Mouse (Mus musculus): ENCODE results near the gene Hipk1. TPM values are rescaled to one million over a fixed set of nuclear protein-coding genes. Genes with fewer than 3 reads are reported as not detected.
"Not testable (repeated sequence)": the region's sequence is repeated elsewhere in the genome, so short reads cannot be mapped to it uniquely, and the experiment has no call there.

The Hipk1 gene
- 13.5 and 14.9 TPM in 2 replicates for polyA plus RNA-seq (2016; fragmentation: Nextera tagmentation; extraction: Ambion mirVana)

DNA sequence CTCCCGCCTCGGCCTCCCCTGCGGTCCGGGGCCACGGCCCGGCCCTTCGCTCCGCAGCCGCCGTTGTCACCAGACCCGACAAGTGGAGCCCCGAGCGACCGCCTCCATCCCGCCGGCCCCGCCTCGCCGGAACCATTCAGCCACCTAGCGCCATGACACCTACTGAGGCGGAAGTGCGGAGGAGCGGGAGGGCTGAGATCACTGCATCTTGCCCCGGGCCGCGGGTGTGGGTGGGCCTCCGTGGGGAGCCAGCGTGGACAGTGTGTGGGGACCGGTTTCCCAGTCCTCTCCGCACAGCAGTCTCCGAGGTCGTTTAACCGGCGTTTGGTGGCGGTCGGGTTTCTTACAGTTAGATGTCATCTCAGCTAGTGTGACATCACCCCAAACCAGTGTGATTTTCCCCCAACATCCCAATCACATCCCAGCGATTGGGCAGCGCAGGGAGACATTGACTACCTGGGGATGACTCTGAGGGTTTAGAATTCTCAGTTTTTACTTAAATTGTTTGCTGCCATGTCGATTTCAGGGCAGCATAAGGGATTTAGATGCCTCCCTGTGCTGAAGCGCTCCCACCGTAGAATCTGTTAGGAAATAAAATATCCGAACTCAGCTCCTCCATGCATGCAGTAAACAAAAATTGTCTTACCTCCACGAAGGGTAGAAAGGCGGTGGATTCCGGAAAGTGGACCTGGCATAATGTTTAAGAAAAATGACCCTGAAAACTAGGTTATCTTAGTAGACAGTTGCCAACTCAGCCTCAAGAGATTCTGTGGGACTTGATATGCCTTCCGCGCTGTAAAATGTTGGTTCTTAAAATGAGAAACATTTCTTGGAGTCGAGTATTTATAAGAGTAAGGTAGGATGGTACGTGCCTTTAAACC is at the start of gene Hipk1:
Gene Hipk1, minus strand, starts transcription at position 334 of the 881 bp plus-strand sequence.
- WGBS, result 10% methylated on average over 49 of the region's 49 CpGs
- Histone ChIP-seq H3K4me2 (peak within 1 kb of the TSS; percentile 83), H3K4me3 (peak within 1 kb of the TSS; percentile 70), H3K9me3 (replicated peaks) (no peaks in the 10 kb centered on the region), H3K27ac (ENCODE audit: poor library complexity, severe bottlenecking) (peak within 1 kb of the TSS; percentile 90), H3K9ac (peak within 1 kb of the TSS; percentile 88), H3K4me1 (replicated peaks) (peaks cover 14% of the 10 kb centered on the region), H3K27me3 (replicated peaks) (0 out of 2 replicates have a peak, but pooled peaks cover 4% of the 10 kb centered on the region), H3K36me3 (no peaks in the 10 kb centered on the region)
- peak; percentile 97 for ATAC-seq (ENCODE audit: insufficient number of reproducible peaks, low FRiP score)

DNA sequence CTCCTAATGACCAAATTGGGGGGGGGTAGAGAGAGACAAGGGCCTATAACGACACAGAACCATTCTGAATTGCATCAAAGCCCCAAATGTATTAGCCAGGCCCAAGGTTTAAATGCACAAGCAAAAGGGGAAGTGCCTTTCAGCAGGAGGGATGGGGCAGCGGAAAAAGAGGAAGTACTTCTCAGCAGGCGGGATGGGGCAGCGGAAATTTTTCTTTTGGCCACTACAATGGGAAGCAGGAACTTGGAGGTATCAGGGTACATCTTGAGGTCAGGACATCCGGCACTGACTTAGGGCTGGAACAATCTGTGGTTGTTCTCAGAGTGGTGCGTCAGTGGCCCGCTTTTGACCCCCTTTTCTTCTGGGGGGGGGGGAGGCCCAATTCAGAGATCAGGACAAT is 49.6 kb upstream of the Hipk1 start:
- H3K9me3 ChIP-seq (replicated peaks); H3K4me1 ChIP-seq (replicated peaks); H3K36me3 ChIP-seq; H3K9ac ChIP-seq; H3K27me3 ChIP-seq (replicated peaks); H3K4me2 ChIP-seq; H3K27ac ChIP-seq (ENCODE audit: poor library complexity, severe bottlenecking); ATAC-seq (ENCODE audit: insufficient number of reproducible peaks, low FRiP score); H3K4me3 ChIP-seq: not testable (repeated sequence)
- 83% methylated on average over 7 of the region's 7 CpGs for WGBS

DNA sequence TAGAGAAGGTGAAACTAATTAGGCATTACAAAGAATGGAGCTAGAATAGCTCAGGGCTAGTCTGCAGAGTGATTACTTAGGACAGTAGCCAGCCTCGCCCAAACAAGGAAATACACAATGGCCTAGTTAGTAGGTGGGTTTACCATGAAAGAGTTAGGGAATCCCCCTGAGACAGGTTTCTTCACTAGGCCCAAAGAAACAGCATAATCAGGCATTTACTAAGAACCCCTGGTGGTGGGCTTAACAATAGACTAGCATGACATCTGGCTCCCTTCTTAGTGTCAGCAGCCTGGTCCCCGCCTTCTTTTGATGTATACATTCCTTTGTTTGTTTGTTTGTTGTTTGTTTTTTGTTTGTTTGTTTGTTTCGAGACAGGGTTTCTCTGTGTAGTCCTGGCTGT is 48.8 kb upstream of the Hipk1 start:
- not testable (repeated sequence) for ATAC-seq (ENCODE audit: insufficient number of reproducible peaks, low FRiP score); H3K4me2 ChIP-seq

DNA sequence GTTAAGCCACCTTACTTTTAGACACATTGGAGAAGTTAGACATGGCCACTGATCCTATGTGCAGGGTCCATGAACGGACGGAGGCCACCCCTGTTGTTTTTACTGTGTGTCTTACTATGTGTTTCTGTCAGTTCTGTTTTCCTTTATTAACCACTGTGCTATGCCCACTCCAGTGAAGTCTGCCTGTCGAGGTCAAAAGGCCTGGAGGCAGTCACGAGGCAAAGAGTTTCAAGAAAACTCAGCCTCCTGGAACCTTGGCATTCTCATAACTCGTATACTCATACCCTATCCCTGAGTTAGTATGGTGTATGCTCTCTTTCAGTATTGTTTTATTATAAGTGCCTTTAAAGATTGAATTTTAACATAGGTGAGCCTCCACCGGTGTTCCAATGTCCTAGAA is 48.3 kb upstream of the Hipk1 start:
- Histone ChIP-seq H3K9me3 (replicated peaks) (peaks cover 10% of the 10 kb centered on the region; the same call in 1 of the 2 replicates), H3K36me3 (no peaks in the 10 kb centered on the region), H3K4me1 (replicated peaks) (no peaks in the 10 kb centered on the region), H3K27me3 (replicated peaks) (no peaks in the 10 kb centered on the region), H3K4me2 (no peak overlapping the region), H3K27ac (ENCODE audit: poor library complexity, severe bottlenecking) (no peak overlapping the region), H3K4me3 (no peak overlapping the region), H3K9ac (no peak overlapping the region)
- ATAC-seq (ENCODE audit: insufficient number of reproducible peaks, low FRiP score), result no peak
- 88% methylated on average over 6 of the region's 6 CpGs for WGBS

More for the DNA sequence above, 48.8 kb upstream of the Hipk1 start:
- WGBS, result 76% methylated on average over 3 of the region's 3 CpGs
- H3K9ac ChIP-seq; H3K9me3 ChIP-seq (replicated peaks); H3K27me3 ChIP-seq (replicated peaks); H3K4me3 ChIP-seq; H3K4me1 ChIP-seq (replicated peaks); H3K36me3 ChIP-seq; H3K27ac ChIP-seq (ENCODE audit: poor library complexity, severe bottlenecking): not testable (repeated sequence)

DNA sequence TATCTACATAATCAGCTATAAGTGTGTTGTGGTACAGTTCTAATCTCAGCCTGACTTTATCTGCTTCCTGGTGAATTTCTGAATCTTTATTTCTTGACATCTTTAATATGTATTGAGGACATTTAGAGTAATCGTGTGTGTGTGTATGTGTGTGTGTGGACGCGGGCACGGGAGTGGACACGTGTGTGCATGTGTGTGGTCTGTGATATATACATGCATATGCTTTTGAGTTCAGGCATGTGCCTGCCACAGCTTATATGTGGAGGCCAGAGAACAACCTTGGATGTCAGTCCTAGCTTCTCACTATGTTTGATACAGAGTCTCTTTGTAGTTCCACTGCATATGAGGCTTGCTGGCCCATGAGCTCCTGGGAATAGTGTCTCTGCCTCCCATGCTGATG is 45.1 kb upstream of the Hipk1 start:
- H3K27ac ChIP-seq (ENCODE audit: poor library complexity, severe bottlenecking), result no peak overlapping the region
- WGBS, result 85% methylated on average over 5 of the region's 5 CpGs
- ATAC-seq (ENCODE audit: insufficient number of reproducible peaks, low FRiP score), result no peak

DNA sequence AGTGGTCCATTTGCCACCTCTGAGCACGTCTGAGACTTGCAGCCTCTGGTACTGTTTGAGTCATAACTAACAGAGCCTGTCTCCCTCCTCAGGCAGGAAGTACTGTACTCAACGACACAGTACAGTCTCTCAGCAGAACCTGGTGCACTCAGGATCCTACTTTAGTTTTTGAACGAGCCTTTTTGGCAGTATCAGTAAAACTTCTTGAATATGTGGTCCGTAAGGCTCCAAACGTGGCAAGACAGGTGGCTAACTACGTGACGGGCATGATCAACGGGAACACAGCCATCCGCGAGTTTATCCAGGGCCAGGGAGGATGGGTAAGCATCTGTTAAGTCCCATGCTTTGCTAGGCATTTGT is 44.6 kb upstream of the Hipk1 start:
- Histone ChIP-seq H3K4me1 (replicated peaks) (peaks cover 8% of the 10 kb centered on the region; the same call in 1 of the 2 replicates), H3K36me3 (no peaks in the 10 kb centered on the region), H3K27ac (ENCODE audit: poor library complexity, severe bottlenecking) (no peak overlapping the region), H3K9me3 (replicated peaks) (0 out of 2 replicates have a peak, but pooled peaks cover 2% of the 10 kb centered on the region), H3K27me3 (replicated peaks) (no peaks in the 10 kb centered on the region), H3K9ac (no peak overlapping the region), H3K4me3 (no peak overlapping the region), H3K4me2 (no peak overlapping the region)
- ATAC-seq (ENCODE audit: insufficient number of reproducible peaks, low FRiP score), result no peak
- WGBS, result 70% methylated on average over 10 of the region's 10 CpGs

More for the DNA sequence above, 45.1 kb upstream of the Hipk1 start:
- Histone ChIP-seq H3K9me3 (replicated peaks) (0 out of 2 replicates have a peak, but pooled peaks cover 2% of the 10 kb centered on the region), H3K4me2 (no peak overlapping the region), H3K36me3 (no peaks in the 10 kb centered on the region), H3K4me3 (no peak overlapping the region), H3K9ac (no peak overlapping the region), H3K4me1 (replicated peaks) (peaks cover 6% of the 10 kb centered on the region; the same call in 1 of the 2 replicates), H3K27me3 (replicated peaks) (no peaks in the 10 kb centered on the region)

DNA sequence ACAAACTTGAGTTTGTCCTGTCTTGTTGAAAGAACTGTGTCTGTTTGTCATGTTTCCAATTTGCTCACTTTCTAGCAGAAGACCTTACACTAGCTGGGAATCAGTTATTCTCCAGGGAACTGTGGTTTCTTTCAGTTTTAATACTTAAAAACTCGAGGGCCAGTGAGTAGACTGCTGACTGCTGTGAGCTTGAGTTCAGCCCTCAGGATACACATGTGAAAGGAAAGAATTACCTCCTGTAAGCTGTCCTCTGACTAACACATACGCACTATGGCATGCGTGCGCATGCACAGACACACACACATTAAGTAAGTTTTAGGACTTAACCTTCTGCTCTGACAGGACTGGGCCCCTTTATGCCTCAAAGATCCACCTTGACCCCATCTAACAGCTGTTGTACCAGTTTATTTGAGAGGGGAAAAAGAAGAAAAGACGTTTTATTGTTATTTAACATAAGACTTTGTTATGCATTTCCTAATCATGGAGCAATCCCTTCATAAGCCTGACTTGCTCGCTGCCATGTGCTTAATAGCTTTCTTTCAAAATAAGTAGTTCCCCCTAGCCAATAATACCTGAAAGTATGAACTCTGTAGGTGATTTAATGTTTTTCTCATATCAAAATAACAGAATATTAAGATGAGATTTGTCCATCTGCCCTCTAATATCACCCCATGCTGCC is 44.0 kb upstream of the Hipk1 start:
- Histone ChIP-seq H3K4me1 (replicated peaks) (peaks cover 8% of the 10 kb centered on the region; the same call in 1 of the 2 replicates), H3K36me3 (no peaks in the 10 kb centered on the region), H3K9me3 (replicated peaks) (no peaks in the 10 kb centered on the region), H3K4me3 (no peak overlapping the region), H3K9ac (no peak overlapping the region), H3K27me3 (replicated peaks) (no peaks in the 10 kb centered on the region), H3K27ac (ENCODE audit: poor library complexity, severe bottlenecking) (no peak overlapping the region), H3K4me2 (no peak overlapping the region)
- 79% methylated on average over 6 of the region's 6 CpGs for WGBS
- ATAC-seq (ENCODE audit: insufficient number of reproducible peaks, low FRiP score), result no peak

DNA sequence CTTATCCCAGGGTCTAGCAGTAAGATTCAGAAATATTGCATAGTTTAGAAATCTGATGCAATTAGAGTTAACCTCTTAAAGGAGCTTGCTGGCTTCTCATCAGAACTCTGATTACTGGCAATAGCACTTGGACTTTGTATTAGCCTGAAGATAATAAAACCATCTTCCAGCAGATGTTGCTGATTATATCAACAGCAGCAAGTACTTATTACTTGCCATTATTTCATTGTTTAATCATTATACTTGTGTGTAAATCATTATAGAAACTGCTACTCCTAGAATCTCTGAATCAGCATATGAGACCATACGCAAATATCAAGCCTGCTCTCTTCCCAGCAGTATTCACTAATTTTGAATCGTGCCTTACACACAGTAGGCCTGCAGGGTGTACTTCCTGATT is 42.6 kb upstream of the Hipk1 start:
- Histone ChIP-seq H3K4me2 (no peak overlapping the region), H3K27me3 (replicated peaks) (no peaks in the 10 kb centered on the region), H3K36me3 (no peaks in the 10 kb centered on the region), H3K9me3 (replicated peaks) (no peaks in the 10 kb centered on the region), H3K4me3 (no peak overlapping the region), H3K9ac (no peak overlapping the region), H3K27ac (ENCODE audit: poor library complexity, severe bottlenecking) (no peak overlapping the region), H3K4me1 (replicated peaks) (peaks cover 10% of the 10 kb centered on the region; the same call in 1 of the 2 replicates)
- WGBS, result 90% methylated on average over 2 of the region's 2 CpGs
- ATAC-seq (ENCODE audit: insufficient number of reproducible peaks, low FRiP score), result no peak

DNA sequence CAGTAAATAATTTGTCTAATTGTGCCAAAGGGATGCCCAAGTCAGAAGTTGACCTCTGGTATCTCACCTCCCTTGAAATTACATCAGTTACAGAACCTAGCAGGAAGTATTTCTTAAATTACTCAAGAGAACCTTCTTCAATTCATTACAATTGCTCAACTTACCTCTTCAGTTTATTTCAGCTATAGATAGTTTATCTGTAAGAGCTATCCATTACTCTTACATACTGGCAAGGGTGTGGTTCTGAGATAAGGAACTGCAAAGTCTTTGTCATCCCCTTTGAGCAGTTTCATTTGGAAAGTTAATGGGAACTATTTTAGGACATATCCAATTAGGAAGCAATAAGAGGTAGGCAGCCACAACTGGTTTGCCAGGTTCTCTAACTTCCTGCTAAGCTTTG is 41.1 kb upstream of the Hipk1 start, which contains the start of gene Bcl2l15:
Gene Bcl2l15, plus strand, starts transcription at position 176 of the 400 bp plus-strand sequence.
- peaks cover 10% of the 10 kb centered on the region; the same call in 1 of the 2 replicates for H3K4me1 ChIP-seq (replicated peaks)
- H3K9me3 ChIP-seq (replicated peaks), result no peaks in the 10 kb centered on the region
- H3K27me3 ChIP-seq (replicated peaks), result no peaks in the 10 kb centered on the region
- H3K9ac ChIP-seq, result no peak within 1 kb of the TSS
- no peak within 1 kb of the TSS for H3K4me3 ChIP-seq
- H3K4me2 ChIP-seq, result no peak within 1 kb of the TSS
- no peaks in the 10 kb centered on the region for H3K36me3 ChIP-seq
- ATAC-seq (ENCODE audit: insufficient number of reproducible peaks, low FRiP score), result no peak
- H3K27ac ChIP-seq (ENCODE audit: poor library complexity, severe bottlenecking), result peak within 1 kb of the TSS; percentile 27; the same call in 1 of the 2 replicates

DNA sequence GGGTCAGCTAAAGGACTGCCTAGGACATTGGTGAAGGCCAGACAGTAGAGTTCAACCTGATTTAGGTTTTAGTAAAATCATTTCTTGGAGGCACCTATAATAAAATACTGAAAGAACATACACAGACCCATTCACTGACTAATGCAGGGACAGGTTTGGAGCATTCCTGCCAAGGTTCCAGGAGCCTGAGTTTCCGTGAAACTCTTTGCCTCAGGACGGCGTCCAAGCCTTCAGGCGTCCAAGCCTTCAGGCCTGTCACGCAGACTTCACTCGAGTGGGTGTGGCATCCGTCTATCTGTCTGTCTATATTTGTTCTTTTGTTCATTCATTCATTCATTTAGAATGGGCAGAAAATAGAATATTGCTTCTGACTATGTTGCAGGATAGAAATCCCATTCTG is 39.8 kb upstream of the Hipk1 start:
- H3K4me3 ChIP-seq, result no peak overlapping the region
- no peak overlapping the region for H3K4me2 ChIP-seq
- no peak overlapping the region for H3K9ac ChIP-seq
- WGBS, result 60% methylated on average over 7 of the region's 7 CpGs
- H3K4me1 ChIP-seq (replicated peaks), result peaks cover 10% of the 10 kb centered on the region; the same call in 1 of the 2 replicates
- no peak for ATAC-seq (ENCODE audit: insufficient number of reproducible peaks, low FRiP score)
- H3K27me3 ChIP-seq (replicated peaks), result no peaks in the 10 kb centered on the region
- no peaks in the 10 kb centered on the region for H3K9me3 ChIP-seq (replicated peaks)
- peak overlapping the region; percentile 36; the same call in 1 of the 2 replicates for H3K27ac ChIP-seq (ENCODE audit: poor library complexity, severe bottlenecking)
- H3K36me3 ChIP-seq, result no peaks in the 10 kb centered on the region

DNA sequence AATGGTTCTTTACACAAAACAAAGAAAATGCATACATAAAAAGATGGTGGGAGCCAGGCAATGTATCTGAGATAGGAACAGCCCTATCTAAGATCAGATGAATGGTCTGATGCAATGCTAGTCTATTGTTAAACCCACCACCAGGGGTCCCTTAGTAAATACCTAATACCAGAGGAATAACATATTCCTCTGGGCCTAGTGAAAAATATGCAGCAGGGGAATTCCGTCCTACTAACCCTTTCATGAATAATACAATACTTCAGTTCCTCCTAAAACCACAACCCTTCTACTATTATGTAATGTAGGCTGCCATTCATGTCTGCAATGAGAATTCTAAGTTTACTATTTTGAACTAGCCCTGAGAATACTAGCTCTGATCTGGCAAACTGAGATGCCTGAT is 39.3 kb upstream of the Hipk1 start:
- 83% methylated on average over 1 of the region's 1 CpGs for WGBS

More for the DNA sequence above, 39.3 kb upstream of the Hipk1 start:
- not testable (repeated sequence) for H3K36me3 ChIP-seq; H3K27me3 ChIP-seq (replicated peaks); H3K4me3 ChIP-seq; H3K4me2 ChIP-seq; H3K9me3 ChIP-seq (replicated peaks); H3K27ac ChIP-seq (ENCODE audit: poor library complexity, severe bottlenecking); H3K9ac ChIP-seq; ATAC-seq (ENCODE audit: insufficient number of reproducible peaks, low FRiP score)
- H3K4me1 ChIP-seq (replicated peaks), result peaks cover 10% of the 10 kb centered on the region; the same call in 1 of the 2 replicates
